Mouse (Mus musculus) myocyte (in vitro differentiated cells): Measurements from ENCODE around the gene Casz1. TPM values are rescaled to one million over a fixed set of nuclear protein-coding genes. Genes with fewer than 3 reads are reported as not detected.

Experiments
- H3K27me3 ChIP-seq: one replicate; pipeline ENCODE4 v1.6.1; 2011; ENCODE audit not compliant: control insufficient read depth, insufficient read depth, insufficient read length
- H3K36me3 ChIP-seq: one replicate; pipeline ENCODE4 v1.6.1; 2011; ENCODE audit not compliant: control insufficient read depth, insufficient read depth
- H3K4me2 ChIP-seq: one replicate; pipeline ENCODE4 v1.6.1; 2011; ENCODE audit warnings: low read depth, control low read depth
- H3K4me3 ChIP-seq: one replicate; pipeline ENCODE4 v1.5.1; 2011; ENCODE audit warnings: mild to moderate bottlenecking, control low read depth, moderate library complexity
- H3K79me2 ChIP-seq: one replicate; pipeline ENCODE4 v1.6.1; 2011; ENCODE audit not compliant: control insufficient read depth, insufficient read depth
- H3ac ChIP-seq: one replicate; pipeline ENCODE4 v1.6.1; 2011; ENCODE audit not compliant: control insufficient read depth, insufficient read length
- CEBPB ChIP-seq: IDR thresholded peaks from 2 replicates; pipeline ENCODE4 v1.6.1; 2011; ENCODE audit warnings: mild to moderate bottlenecking, moderate library complexity; ENCODE audit not compliant: poor library complexity, insufficient read depth, severe bottlenecking
- E2F4 ChIP-seq: IDR thresholded peaks from one replicate; pipeline ENCODE4 v1.6.1; 2011; ENCODE audit warnings: mild to moderate bottlenecking, control low read depth, moderate library complexity; ENCODE audit not compliant: insufficient read depth
- MAX ChIP-seq: IDR thresholded peaks from one replicate; pipeline ENCODE4 v1.6.1; 2011; ENCODE audit warnings: low read depth, mild to moderate bottlenecking, control low read depth
- MYOD1 ChIP-seq, 3 experiments: IDR thresholded peaks; one replicate each; pipeline ENCODE4 v1.6.1; 2011; ENCODE audit warnings: control low read depth in 2 of 3, low read depth in 2 of 3, mild to moderate bottlenecking in 2 of 3, moderate library complexity in 1 of 3; ENCODE audit not compliant: insufficient read length in 2 of 3, control insufficient read depth in 1 of 3
- MYOG ChIP-seq, 3 experiments: IDR thresholded peaks; one replicate each; pipeline ENCODE4 v1.6.1; 2011; ENCODE audit warnings: control low read depth in 2 of 3, low read depth in 2 of 3, mild to moderate bottlenecking in 2 of 3; ENCODE audit not compliant: insufficient read length in 2 of 3, control insufficient read depth in 1 of 3, insufficient read depth in 1 of 3
- POLR2A ChIP-seq: IDR thresholded peaks from one replicate; pipeline ENCODE4 v1.6.1; 2011; ENCODE audit warnings: low read depth, mild to moderate bottlenecking, control low read depth, moderate library complexity; ENCODE audit not compliant: insufficient read length
- POLR2AphosphoS2 ChIP-seq: IDR thresholded peaks from one replicate; pipeline ENCODE4 v1.6.1; 2011; ENCODE audit warnings: low read depth, control low read depth; ENCODE audit not compliant: insufficient read length
- REST ChIP-seq: IDR thresholded peaks from one replicate; pipeline ENCODE4 v1.6.1; 2011; ENCODE audit warnings: mild to moderate bottlenecking, control low read depth, moderate library complexity; ENCODE audit not compliant: insufficient read depth, insufficient read length
- SRF ChIP-seq: IDR thresholded peaks from one replicate; pipeline ENCODE4 v1.6.1; 2011; ENCODE audit warnings: low read depth; ENCODE audit not compliant: control insufficient read depth, insufficient read length
- TCF12 ChIP-seq: IDR thresholded peaks from one replicate; pipeline ENCODE4 v1.6.1; 2011; ENCODE audit warnings: mild to moderate bottlenecking, control low read depth; ENCODE audit not compliant: poor library complexity, insufficient read depth, severe bottlenecking
- TCF3 ChIP-seq: IDR thresholded peaks from one replicate; pipeline ENCODE4 v1.6.1; 2011; ENCODE audit warnings: low read depth, control low read depth; ENCODE audit not compliant: insufficient read length
- USF1 ChIP-seq: IDR thresholded peaks from one replicate; pipeline ENCODE4 v1.6.1; 2011; ENCODE audit warnings: low read depth, mild to moderate bottlenecking, control low read depth, moderate library complexity
- polyA plus RNA-seq: library from polyadenylated mRNA; unstranded; fragments of >200 nt; fragmentation: generic; extraction: Trizol; gene quantifications from one replicate; pipeline ENCODE4 v1.2.1, GENCODE M21; 2012; ENCODE audit warnings: missing spikeins

The Casz1 gene
- polyA plus RNA-seq, 1 experiment: 11.1 TPM

- no peaks in the 10 kb centered on the region for H3K27me3 ChIP-seq
- H3K4me2 ChIP-seq: no peak overlapping the region
- no peak for TF ChIP-seq REST
- TF ChIP-seq E2F4: no peak
- TF ChIP-seq MAX: no peak
- TF ChIP-seq MYOD1 (IDR thresholded peaks at IDR 0.05; ENCODE audit: control insufficient read depth in 1 of 3, insufficient read length in 2 of 3, low read depth in 2 of 3): no peak
- TF ChIP-seq TCF12: no peak
- TF ChIP-seq POLR2A: no peak
- H3K36me3 ChIP-seq: no peaks in the 10 kb centered on the region
- no peaks in the 10 kb centered on the region for H3K79me2 ChIP-seq
- no peak overlapping the region for H3ac ChIP-seq
- H3K4me3 ChIP-seq: no peak overlapping the region
These were observed 166.5 kb downstream of the Casz1 start for GRCm38 (mm10) chr4:148970742-148971141.

- no peaks in the 10 kb centered on the region for H3K36me3 ChIP-seq
- H3K4me2 ChIP-seq: no peak overlapping the region
- H3K4me3 ChIP-seq: no peak overlapping the region
- H3ac ChIP-seq: no peak overlapping the region
- no peaks in the 10 kb centered on the region for H3K79me2 ChIP-seq
- H3K27me3 ChIP-seq: no peaks in the 10 kb centered on the region
- no peak for TF ChIP-seq TCF12
- TF ChIP-seq MYOD1 (IDR thresholded peaks at IDR 0.05; ENCODE audit: control insufficient read depth in 1 of 3, insufficient read length in 2 of 3, low read depth in 2 of 3): peak in 1 of 3 experiments; percentile 2
These were observed 167.5 kb downstream of the Casz1 start for GRCm38 (mm10) chr4:148971613-148972242.

- no peak overlapping the region for H3K4me2 ChIP-seq
- no peaks in the 10 kb centered on the region for H3K36me3 ChIP-seq
- H3ac ChIP-seq: no peak overlapping the region
- no peaks in the 10 kb centered on the region for H3K79me2 ChIP-seq
- no peaks in the 10 kb centered on the region for H3K27me3 ChIP-seq
- H3K4me3 ChIP-seq: no peak overlapping the region
- TF ChIP-seq MAX: no peak
- TF ChIP-seq POLR2AphosphoS2: no peak
- no peak for TF ChIP-seq REST
- no peak for TF ChIP-seq MYOG (IDR thresholded peaks at IDR 0.05; ENCODE audit: control insufficient read depth in 1 of 3, insufficient read depth in 1 of 3, insufficient read length in 2 of 3, low read depth in 2 of 3)
- TF ChIP-seq CEBPB: no peak
- TF ChIP-seq POLR2A: no peak
- TF ChIP-seq USF1: no peak
- TF ChIP-seq E2F4: no peak
- no peak for TF ChIP-seq TCF12
- no peak for TF ChIP-seq SRF
- no peak for TF ChIP-seq TCF3
- no peak for TF ChIP-seq MYOD1 (IDR thresholded peaks at IDR 0.05; ENCODE audit: control insufficient read depth in 1 of 3, insufficient read length in 2 of 3, low read depth in 2 of 3)
These were observed 168.5 kb downstream of the Casz1 start for GRCm38 (mm10) chr4:148972707-148973106.

GRCm38 (mm10) chr4:148973387-148973786 is 169.2 kb downstream of the Casz1 start:
- no peak for TF ChIP-seq REST
- TF ChIP-seq POLR2A: no peak
- no peak for TF ChIP-seq MYOD1 (IDR thresholded peaks at IDR 0.05; ENCODE audit: control insufficient read depth in 1 of 3, insufficient read length in 2 of 3, low read depth in 2 of 3)
- TF ChIP-seq TCF3: no peak
- no peak for TF ChIP-seq USF1
- no peak for TF ChIP-seq TCF12
- no peak for TF ChIP-seq POLR2AphosphoS2
- no peak for TF ChIP-seq SRF
- no peak for TF ChIP-seq CEBPB
- no peak for TF ChIP-seq MAX
- TF ChIP-seq MYOG (IDR thresholded peaks at IDR 0.05; ENCODE audit: control insufficient read depth in 1 of 3, insufficient read depth in 1 of 3, insufficient read length in 2 of 3, low read depth in 2 of 3): no peak
- no peak for TF ChIP-seq E2F4
- Histone ChIP-seq H3K27me3 (no peaks in the 10 kb centered on the region), H3K4me2 (no peak overlapping the region), H3ac (no peak overlapping the region), H3K79me2 (no peaks in the 10 kb centered on the region), H3K4me3 (no peak overlapping the region), H3K36me3 (no peaks in the 10 kb centered on the region)

- Histone ChIP-seq H3K4me2 (no peak overlapping the region), H3K4me3 (no peak overlapping the region), H3K27me3 (no peaks in the 10 kb centered on the region), H3ac (no peak overlapping the region), H3K79me2 (no peaks in the 10 kb centered on the region), H3K36me3 (no peaks in the 10 kb centered on the region)
- no peak for TF ChIP-seq USF1
- TF ChIP-seq TCF12: peak; percentile 10
- peak in 2 of 3 experiments; percentile 36 to 65 for TF ChIP-seq MYOG (IDR thresholded peaks at IDR 0.05; ENCODE audit: control insufficient read depth in 1 of 3, insufficient read depth in 1 of 3, insufficient read length in 2 of 3, low read depth in 2 of 3)
- no peak for TF ChIP-seq POLR2AphosphoS2
- TF ChIP-seq MYOD1 (IDR thresholded peaks at IDR 0.05; ENCODE audit: control insufficient read depth in 1 of 3, insufficient read length in 2 of 3, low read depth in 2 of 3): peak in 2 of 3 experiments; percentile 65 to 75
These were observed 170.6 kb downstream of the Casz1 start for GRCm38 (mm10) chr4:148974833-148975232.
